Mouse (Mus musculus): ENCODE data around the gene Scfd2.

GRCm38 (mm10) chr5:74194841-74195613 lies 336.5 kb downstream of the Scfd2 start, which contains the start of gene Rasl11b:
- peak; percentile 42 for TF ChIP-seq CTCF (IDR thresholded peaks at IDR 0.05; ENCODE audit: low read depth)
- no peak for TF ChIP-seq EP300 (IDR thresholded peaks at IDR 0.05; ENCODE audit: low read depth)

All from liver, postnatal 0 days (tissue).